Mouse (Mus musculus) lung, embryonic 15.5 days (tissue): ENCODE measurements around the gene Snph. TPM values are rescaled to one million over a fixed set of nuclear protein-coding genes. Genes with fewer than 3 reads are reported as not detected.
"Not testable (repeated sequence)": the region's sequence is repeated elsewhere in the genome, so short reads cannot be mapped to it uniquely, and the experiment has no call there.

Experiments used
- ATAC-seq: fragments of 200-750 bp; cut with Nextera tagmentation; 2 replicates; pipeline ENCODE4 v1.8.0; 2017; ENCODE audit warnings: moderate number of reproducible peaks, borderline replicate concordance; ENCODE audit not compliant: low FRiP score, low TSS enrichment; ENCODE audit errors: extremely low read depth
- H3K27ac ChIP-seq: fragments of 300-500 bp; sonication (generic); 2 replicates; pipeline ENCODE4 v1.5.1; 2015; ENCODE audit warnings: moderate library complexity, mild to moderate bottlenecking, inconsistent platforms
- H3K27me3 ChIP-seq: fragments of 300-500 bp; sonication (generic); 2 replicates; pipeline ENCODE4 v1.6.1; 2015; ENCODE audit warnings: inconsistent platforms
- H3K36me3 ChIP-seq: fragments of 300-500 bp; sonication (generic); 2 replicates; pipeline ENCODE4 v1.6.1; 2015; ENCODE audit warnings: inconsistent platforms
- H3K4me1 ChIP-seq: fragments of 300-500 bp; sonication (generic); 2 replicates; pipeline ENCODE4 v1.6.1; 2015; ENCODE audit warnings: inconsistent platforms
- H3K4me2 ChIP-seq: fragments of 300-500 bp; sonication (generic); 2 replicates; pipeline ENCODE4 v1.6.1; 2015; ENCODE audit warnings: inconsistent platforms, mild to moderate bottlenecking, moderate library complexity
- H3K4me3 ChIP-seq: fragments of 300-500 bp; sonication (generic); 2 replicates; pipeline ENCODE4 v1.5.1; 2015; ENCODE audit warnings: mild to moderate bottlenecking, inconsistent platforms
- H3K9ac ChIP-seq: fragments of 300-500 bp; sonication (generic); 2 replicates; pipeline ENCODE4 v1.6.1; 2015; ENCODE audit warnings: inconsistent platforms
- H3K9me3 ChIP-seq: fragments of 300-500 bp; sonication (generic); 2 replicates; pipeline ENCODE4 v1.6.1; 2016; ENCODE audit warnings: inconsistent platforms
- WGBS: fragments of 180-500 bp; shearing (Covaris S2); methylation state at CpG from one replicate; pipeline ENCODE4 v1.1.7; 2015; 5-methylcytosine and 5-hydroxymethylcytosine counted together
- polyA plus RNA-seq: library from polyadenylated mRNA; unstranded; fragments of >200 nt; fragmentation: Nextera tagmentation; extraction: Ambion mirVana; gene quantifications from 2 replicates; pipeline ENCODE4 v1.2.1, GENCODE M21; 2015

The Snph gene
- polyA plus RNA-seq, 1 experiment from 2014 or later: 0.64 TPM

GRCm38 (mm10) chr2:151629310-151629709 lies 3.1 kb downstream of the Snph start:
- Histone ChIP-seq H3K9me3 (no peaks in the 10 kb centered on the region), H3K27me3 (peaks cover 42% of the 10 kb centered on the region), H3K36me3 (no peaks in the 10 kb centered on the region), H3K27ac (no peak overlapping the region), H3K4me2 (no peak overlapping the region), H3K9ac (no peak overlapping the region), H3K4me3 (no peak overlapping the region), H3K4me1 (peaks cover 9% of the 10 kb centered on the region; the same call in 1 of the 2 replicates)
- no peak for ATAC-seq
- 56% methylated on average over 7 of the region's 7 CpGs for WGBS

- WGBS: 68% methylated on average over 3 of the region's 3 CpGs
- no peaks in the 10 kb centered on the region for H3K9me3 ChIP-seq
- H3K36me3 ChIP-seq: no peaks in the 10 kb centered on the region
- no peak overlapping the region for H3K27ac ChIP-seq
- H3K4me1 ChIP-seq: peaks cover 9% of the 10 kb centered on the region; the same call in 1 of the 2 replicates
- H3K27me3 ChIP-seq: peaks cover 30% of the 10 kb centered on the region
- H3K9ac ChIP-seq: no peak overlapping the region
- no peak overlapping the region for H3K4me3 ChIP-seq
- ATAC-seq: no peak
- H3K4me2 ChIP-seq: no peak overlapping the region
Measured at GRCm38 (mm10) chr2:151628011-151628410, 4.4 kb downstream of the Snph start.

- WGBS: 82% methylated on average over 7 of the region's 7 CpGs
- H3K9me3 ChIP-seq: no peaks in the 10 kb centered on the region
- H3K4me1 ChIP-seq: no peaks in the 10 kb centered on the region
- no peak overlapping the region for H3K4me3 ChIP-seq
- peaks cover 12% of the 10 kb centered on the region for H3K27me3 ChIP-seq
- H3K9ac ChIP-seq: no peak overlapping the region
- no peak overlapping the region for H3K4me2 ChIP-seq
- no peaks in the 10 kb centered on the region for H3K36me3 ChIP-seq
- no peak for ATAC-seq
- no peak overlapping the region for H3K27ac ChIP-seq
Measured at GRCm38 (mm10) chr2:151626296-151626695, 6.1 kb downstream of the Snph start.

GRCm38 (mm10) chr2:151623776-151624175 lies 8.6 kb downstream of the Snph start:
- 57% methylated on average over 3 of the region's 3 CpGs for WGBS
- no peak overlapping the region for H3K4me2 ChIP-seq
- no peaks in the 10 kb centered on the region for H3K9me3 ChIP-seq
- no peaks in the 10 kb centered on the region for H3K36me3 ChIP-seq
- no peaks in the 10 kb centered on the region for H3K4me1 ChIP-seq
- H3K27ac ChIP-seq: no peak overlapping the region
- H3K27me3 ChIP-seq: no peaks in the 10 kb centered on the region
- no peak overlapping the region for H3K9ac ChIP-seq
- ATAC-seq: no peak
- no peak overlapping the region for H3K4me3 ChIP-seq

GRCm38 (mm10) chr2:151616551-151617329 lies 15.7 kb downstream of the Snph start:
- Histone ChIP-seq H3K4me3 (no peak overlapping the region), H3K27ac (no peak overlapping the region), H3K4me1 (no peaks in the 10 kb centered on the region), H3K4me2 (no peak overlapping the region), H3K27me3 (no peaks in the 10 kb centered on the region), H3K9ac (no peak overlapping the region), H3K36me3 (no peaks in the 10 kb centered on the region), H3K9me3 (no peaks in the 10 kb centered on the region)
- peak; percentile 49 for ATAC-seq
- WGBS: 64% methylated on average over 6 of the region's 6 CpGs

GRCm38 (mm10) chr2:151615779-151616178 lies 16.6 kb downstream of the Snph start:
- 70% methylated on average over 8 of the region's 8 CpGs for WGBS
- not testable (repeated sequence) for H3K4me2 ChIP-seq, H3K27me3 ChIP-seq, H3K9ac ChIP-seq, ATAC-seq, H3K4me3 ChIP-seq, H3K4me1 ChIP-seq, H3K27ac ChIP-seq, H3K9me3 ChIP-seq, H3K36me3 ChIP-seq

GRCm38 (mm10) chr2:151609974-151610373 lies 22.4 kb downstream of the Snph start:
- WGBS: 15% methylated on average over 3 of the region's 3 CpGs
- H3K27me3 ChIP-seq: no peaks in the 10 kb centered on the region
- ATAC-seq: no peak
- no peak overlapping the region for H3K27ac ChIP-seq
- peaks cover 3% of the 10 kb centered on the region; the same call in 1 of the 2 replicates for H3K4me1 ChIP-seq
- H3K36me3 ChIP-seq: no peaks in the 10 kb centered on the region
- H3K9me3 ChIP-seq: no peaks in the 10 kb centered on the region
- H3K4me2 ChIP-seq: no peak overlapping the region
- no peak overlapping the region for H3K4me3 ChIP-seq
- H3K9ac ChIP-seq: no peak overlapping the region

GRCm38 (mm10) chr2:151608435-151608834 lies 24.0 kb downstream of the Snph start:
- ATAC-seq: no peak
- no peak overlapping the region for H3K4me3 ChIP-seq
- H3K27me3 ChIP-seq: no peaks in the 10 kb centered on the region

GRCm38 (mm10) chr2:151605437-151605987 lies 26.9 kb downstream of the Snph start:
- peaks cover 20% of the 10 kb centered on the region for H3K4me1 ChIP-seq
- peak; percentile 78 for ATAC-seq
- H3K27me3 ChIP-seq: no peaks in the 10 kb centered on the region
- H3K9ac ChIP-seq: no peak overlapping the region
- no peaks in the 10 kb centered on the region for H3K9me3 ChIP-seq
- peak overlapping the region; percentile 75 for H3K27ac ChIP-seq
- 23% methylated on average over 11 of the region's 11 CpGs for WGBS
- peak overlapping the region; percentile 21 for H3K4me2 ChIP-seq
- no peak overlapping the region for H3K4me3 ChIP-seq
- no peaks in the 10 kb centered on the region for H3K36me3 ChIP-seq

More at GRCm38 (mm10) chr2:151608435-151608834, 24.0 kb downstream of the Snph start:
- no peaks in the 10 kb centered on the region for H3K9me3 ChIP-seq
- H3K4me2 ChIP-seq: no peak overlapping the region
- peaks cover 4% of the 10 kb centered on the region; the same call in 1 of the 2 replicates for H3K4me1 ChIP-seq
- 100% methylated on average over 1 of the region's 1 CpGs for WGBS
- no peaks in the 10 kb centered on the region for H3K36me3 ChIP-seq
- H3K9ac ChIP-seq: no peak overlapping the region
- H3K27ac ChIP-seq: no peak overlapping the region

GRCm38 (mm10) chr2:151603630-151604029 lies 28.8 kb downstream of the Snph start:
- WGBS: 33% methylated on average over 4 of the region's 4 CpGs
- Histone ChIP-seq H3K36me3 (no peaks in the 10 kb centered on the region), H3K9me3 (no peaks in the 10 kb centered on the region), H3K9ac (no peak overlapping the region), H3K27ac (peak overlapping the region; percentile 75), H3K27me3 (no peaks in the 10 kb centered on the region), H3K4me2 (no peak overlapping the region), H3K4me1 (peaks cover 20% of the 10 kb centered on the region), H3K4me3 (no peak overlapping the region)
- ATAC-seq: no peak

- no peaks in the 10 kb centered on the region for H3K36me3 ChIP-seq
- no peaks in the 10 kb centered on the region for H3K9me3 ChIP-seq
- H3K4me2 ChIP-seq: no peak overlapping the region
- 45% methylated on average over 4 of the region's 4 CpGs for WGBS
- no peak overlapping the region for H3K9ac ChIP-seq
- H3K4me1 ChIP-seq: peaks cover 20% of the 10 kb centered on the region
- no peak overlapping the region for H3K4me3 ChIP-seq
- ATAC-seq: no peak
- peak overlapping the region; percentile 75; the same call in 1 of the 2 replicates for H3K27ac ChIP-seq
- H3K27me3 ChIP-seq: no peaks in the 10 kb centered on the region
Measured at GRCm38 (mm10) chr2:151602106-151602505, 30.3 kb downstream of the Snph start.

GRCm38 (mm10) chr2:151598068-151598467 lies 34.3 kb downstream of the Snph start:
- H3K4me2 ChIP-seq: no peak overlapping the region
- no peaks in the 10 kb centered on the region for H3K36me3 ChIP-seq
- H3K9me3 ChIP-seq: no peaks in the 10 kb centered on the region
- no peak overlapping the region for H3K4me3 ChIP-seq
- H3K27me3 ChIP-seq: no peaks in the 10 kb centered on the region
- 59% methylated on average over 2 of the region's 2 CpGs for WGBS
- ATAC-seq: no peak
- H3K4me1 ChIP-seq: peaks cover 14% of the 10 kb centered on the region; the same call in 1 of the 2 replicates
- no peak overlapping the region for H3K9ac ChIP-seq
- no peak overlapping the region for H3K27ac ChIP-seq
